Mouse (Mus musculus) common myeloid progenitor, adult 5-6 weeks (primary cell): ENCODE data around the gene Hypk. TPM values are rescaled to one million over a fixed set of nuclear protein-coding genes. Genes with fewer than 3 reads are reported as not detected.

Source experiments
- ATAC-seq: replicated peaks from 2 replicates; pipeline ENCODE4 v1.8.0; 2016; ENCODE audit warnings: low read depth, mild to moderate bottlenecking, moderate TSS enrichment, inconsistent platforms; ENCODE audit not compliant: poor library complexity, severe bottlenecking
- total RNA-seq: library from RNA; stranded (forward); fragments of 200-1000, 187-1606 nt; gene quantifications from 2 replicates; pipeline ENCODE4 v1.2.3, GENCODE M21; 2017

Hypk gene
- total RNA-seq, 1 experiment from 2014 or later: 129 TPM

- ATAC-seq: no peak
Observed at GRCm38 (mm10) chr2:121483576-121483975, 30.5 kb downstream of the Hypk start.

GRCm38 (mm10) chr2:121484403-121484802, 31.3 kb downstream of the Hypk start:
- 0 out of 2 replicates have a peak, but pooled peaks have one; percentile 29 for ATAC-seq

- peak; percentile 55 for ATAC-seq
Observed at GRCm38 (mm10) chr2:121501550-121501949, 48.5 kb downstream of the Hypk start.

- peak; percentile 97 for ATAC-seq
Observed at GRCm38 (mm10) chr2:121505942-121506882, 53.1 kb downstream of the Hypk start, which contains the start of the genes Mfap1a and Wdr76. TSS of gene Mfap1a (minus strand) at chr2:121506665. TSS of gene Wdr76 (plus strand) at chr2:121506723.

GRCm38 (mm10) chr2:121507173-121507950, 54.3 kb downstream of the Hypk start:
- ATAC-seq: no peak

- no peak for ATAC-seq
Observed at GRCm38 (mm10) chr2:121507951-121508330, 54.9 kb downstream of the Hypk start.

Other genes starting within 250 kb of the Hypk start
- gene Trp53bp1, start 181.9 kb upstream of the Hypk start, total RNA-seq: 43.2 and 45.5 TPM in 2 replicates
- under 0.01 TPM in 1 of 2 replicates, not detected in the other for gene Map1a, start 163.7 kb upstream of the Hypk start, total RNA-seq
- gene Ppip5k1, start 97.9 kb upstream of the Hypk start, total RNA-seq: 12.2 and 22.1 TPM in 2 replicates
- not detected in 2 replicates for gene Ckmt1, start 95.6 kb upstream of the Hypk start, total RNA-seq
- gene Strc, start 66.1 kb upstream of the Hypk start, total RNA-seq: not detected in 2 replicates
- 272 and 336 TPM in 2 replicates for gene Pdia3, start 39.5 kb upstream of the Hypk start, total RNA-seq
- 3.2 TPM in 1 of 2 replicates, not detected in the other for gene Catsper2, start 39.5 kb upstream of the Hypk start, total RNA-seq
- not detected in 2 replicates for gene Ell3, start 9.0 kb upstream of the Hypk start, total RNA-seq
- gene Serf2, start 4.1 kb upstream of the Hypk start, total RNA-seq: 300 and 324 TPM in 2 replicates
- 1.4 and 1.8 TPM in 2 replicates for gene Serinc4, start 3.5 kb downstream of the Hypk start, total RNA-seq
- 51.2 and 61.1 TPM in 2 replicates for gene Mfap1b, start 20.8 kb downstream of the Hypk start, total RNA-seq
- 34.0 and 34.7 TPM in 2 replicates for gene Mfap1a, start 53.4 kb downstream of the Hypk start, total RNA-seq
- gene Wdr76, start 53.4 kb downstream of the Hypk start, total RNA-seq: 38.6 and 42.9 TPM in 2 replicates